Mouse (Mus musculus): ENCODE measurements around the gene 1700042G07Rik. TPM values are rescaled to one million over a fixed set of nuclear protein-coding genes. Genes with fewer than 3 reads are reported as not detected.
"Not testable (repeated sequence)": the region's sequence is repeated elsewhere in the genome, so short reads cannot be mapped to it uniquely, and the experiment has no call there.

The 1700042G07Rik gene
- polyA plus RNA-seq, 1 experiment from 2014 or later, result not detected

GRCm38 (mm10) chr4:116182745-116183144, 9.6 kb downstream of the 1700042G07Rik start:
- 10% methylated on average over 12 of the region's 12 CpGs for whole genome bisulfite sequencing
- Histone ChIP-seq H3K9me3 (no peaks in the 10 kb centered on the region), H3K4me2 (replicated peaks) (peak overlapping the region; percentile 53), H3K9ac (peak overlapping the region; percentile 19; the same call in 1 of the 2 replicates), H3K27me3 (no peaks in the 10 kb centered on the region), H3K4me1 (peaks cover 6% of the 10 kb centered on the region), H3K36me3 (no peaks in the 10 kb centered on the region), H3K4me3 (0 out of 2 replicates have a peak overlapping the region, but pooled peaks have one; percentile 10), H3K27ac (no peak overlapping the region)
- no peak for ATAC-seq (ENCODE audit: low FRiP score, low read depth)

- no peak for ATAC-seq (ENCODE audit: low FRiP score, low read depth)
- WGBS, result 83% methylated on average over 4 of the region's 4 CpGs
Measured at GRCm38 (mm10) chr4:116185083-116185482, 11.9 kb downstream of the 1700042G07Rik start.

GRCm38 (mm10) chr4:116192286-116192835, 19.2 kb downstream of the 1700042G07Rik start:
- Histone ChIP-seq H3K4me2 (replicated peaks) (no peak overlapping the region), H3K4me1 (no peaks in the 10 kb centered on the region), H3K9ac (no peak overlapping the region), H3K36me3 (no peaks in the 10 kb centered on the region), H3K27me3 (no peaks in the 10 kb centered on the region), H3K9me3 (no peaks in the 10 kb centered on the region), H3K4me3 (no peak overlapping the region), H3K27ac (no peak overlapping the region)
- WGBS, result 27% methylated on average over 4 of the region's 4 CpGs
- ATAC-seq (ENCODE audit: low FRiP score, low read depth), result no peak

More at GRCm38 (mm10) chr4:116185083-116185482, 11.9 kb downstream of the 1700042G07Rik start:
- no peak overlapping the region for H3K9ac ChIP-seq
- no peaks in the 10 kb centered on the region for H3K27me3 ChIP-seq
- no peak overlapping the region for H3K27ac ChIP-seq
- peaks cover 6% of the 10 kb centered on the region for H3K4me1 ChIP-seq
- no peaks in the 10 kb centered on the region for H3K36me3 ChIP-seq
- no peaks in the 10 kb centered on the region for H3K9me3 ChIP-seq
- H3K4me3 ChIP-seq, result no peak overlapping the region
- H3K4me2 ChIP-seq (replicated peaks), result no peak overlapping the region

- WGBS, result 65% methylated on average over 9 of the region's 9 CpGs
- Histone ChIP-seq H3K27ac (no peak overlapping the region), H3K9ac (no peak overlapping the region), H3K4me2 (replicated peaks) (no peak overlapping the region), H3K27me3 (no peaks in the 10 kb centered on the region), H3K4me3 (no peak overlapping the region), H3K36me3 (no peaks in the 10 kb centered on the region), H3K9me3 (no peaks in the 10 kb centered on the region), H3K4me1 (no peaks in the 10 kb centered on the region)
- no peak for ATAC-seq (ENCODE audit: low FRiP score, low read depth)
Measured at GRCm38 (mm10) chr4:116193583-116194383, 20.6 kb downstream of the 1700042G07Rik start.

- no peak overlapping the region for H3K27ac ChIP-seq
- no peaks in the 10 kb centered on the region for H3K9me3 ChIP-seq
- H3K4me2 ChIP-seq (replicated peaks), result no peak overlapping the region
- no peak for ATAC-seq (ENCODE audit: low FRiP score, low read depth)
- no peaks in the 10 kb centered on the region for H3K27me3 ChIP-seq
- H3K36me3 ChIP-seq, result no peaks in the 10 kb centered on the region
- H3K9ac ChIP-seq, result no peak overlapping the region
- WGBS, result 83% methylated on average over 2 of the region's 2 CpGs
- no peak overlapping the region for H3K4me3 ChIP-seq
- no peaks in the 10 kb centered on the region for H3K4me1 ChIP-seq
Measured at GRCm38 (mm10) chr4:116198422-116198821, 25.2 kb downstream of the 1700042G07Rik start.

GRCm38 (mm10) chr4:116204422-116204821, 31.2 kb downstream of the 1700042G07Rik start:
- Histone ChIP-seq H3K4me2 (replicated peaks) (no peak overlapping the region), H3K4me3 (no peak overlapping the region), H3K9me3 (no peaks in the 10 kb centered on the region), H3K27me3 (no peaks in the 10 kb centered on the region), H3K27ac (no peak overlapping the region), H3K9ac (no peak overlapping the region), H3K4me1 (0 out of 2 replicates have a peak, but pooled peaks cover 2% of the 10 kb centered on the region), H3K36me3 (no peaks in the 10 kb centered on the region)
- WGBS, result 70% methylated on average over 3 of the region's 3 CpGs
- no peak for ATAC-seq (ENCODE audit: low FRiP score, low read depth)

- Histone ChIP-seq H3K9me3 (no peaks in the 10 kb centered on the region), H3K4me1 (0 out of 2 replicates have a peak, but pooled peaks cover 2% of the 10 kb centered on the region), H3K36me3 (no peaks in the 10 kb centered on the region), H3K9ac (no peak overlapping the region), H3K27me3 (no peaks in the 10 kb centered on the region), H3K27ac (no peak overlapping the region), H3K4me2 (replicated peaks) (no peak overlapping the region), H3K4me3 (no peak overlapping the region)
- no peak for ATAC-seq (ENCODE audit: low FRiP score, low read depth)
- WGBS, result 74% methylated on average over 4 of the region's 4 CpGs
Measured at GRCm38 (mm10) chr4:116206531-116206930, 33.4 kb downstream of the 1700042G07Rik start.

GRCm38 (mm10) chr4:116208891-116209290, 35.7 kb downstream of the 1700042G07Rik start:
- 0 out of 2 replicates have a peak, but pooled peaks cover 2% of the 10 kb centered on the region for H3K4me1 ChIP-seq
- H3K9ac ChIP-seq, result no peak overlapping the region
- 66% methylated on average over 1 of the region's 1 CpGs for WGBS
- H3K9me3 ChIP-seq, result no peaks in the 10 kb centered on the region
- H3K27me3 ChIP-seq, result no peaks in the 10 kb centered on the region
- no peaks in the 10 kb centered on the region for H3K36me3 ChIP-seq
- no peak overlapping the region for H3K27ac ChIP-seq
- no peak overlapping the region for H3K4me3 ChIP-seq
- no peak overlapping the region for H3K4me2 ChIP-seq (replicated peaks)
- ATAC-seq (ENCODE audit: low FRiP score, low read depth), result no peak

GRCm38 (mm10) chr4:116215895-116216605, 42.9 kb downstream of the 1700042G07Rik start:
- 89% methylated on average over 2 of the region's 2 CpGs for WGBS

GRCm38 (mm10) chr4:116217046-116217445, 43.9 kb downstream of the 1700042G07Rik start:
- ATAC-seq (ENCODE audit: low FRiP score, low read depth), result no peak
- H3K27me3 ChIP-seq, result no peaks in the 10 kb centered on the region
- H3K4me3 ChIP-seq, result no peak overlapping the region
- no peak overlapping the region for H3K27ac ChIP-seq
- no peaks in the 10 kb centered on the region for H3K9me3 ChIP-seq
- no peak overlapping the region for H3K4me2 ChIP-seq (replicated peaks)
- H3K4me1 ChIP-seq, result peaks cover 7% of the 10 kb centered on the region
- 41% methylated on average over 2 of the region's 2 CpGs for WGBS
- no peak overlapping the region for H3K9ac ChIP-seq
- H3K36me3 ChIP-seq, result no peaks in the 10 kb centered on the region

More at GRCm38 (mm10) chr4:116215895-116216605, 42.9 kb downstream of the 1700042G07Rik start:
- H3K4me3 ChIP-seq, result no peak overlapping the region
- H3K27me3 ChIP-seq, result no peaks in the 10 kb centered on the region
- H3K4me2 ChIP-seq (replicated peaks), result no peak overlapping the region
- H3K9me3 ChIP-seq, result no peaks in the 10 kb centered on the region
- no peak for ATAC-seq (ENCODE audit: low FRiP score, low read depth)
- H3K27ac ChIP-seq, result no peak overlapping the region
- H3K4me1 ChIP-seq, result peaks cover 7% of the 10 kb centered on the region
- H3K9ac ChIP-seq, result no peak overlapping the region
- no peaks in the 10 kb centered on the region for H3K36me3 ChIP-seq

- not testable (repeated sequence) for H3K9me3 ChIP-seq; H3K4me2 ChIP-seq (replicated peaks); H3K4me3 ChIP-seq; H3K36me3 ChIP-seq; H3K27ac ChIP-seq; H3K4me1 ChIP-seq; H3K9ac ChIP-seq; H3K27me3 ChIP-seq; ATAC-seq (ENCODE audit: low FRiP score, low read depth)
- WGBS, result 60% methylated on average over 1 of the region's 1 CpGs
Measured at GRCm38 (mm10) chr4:116217661-116218060, 44.5 kb downstream of the 1700042G07Rik start.

GRCm38 (mm10) chr4:116219056-116219455, 45.9 kb downstream of the 1700042G07Rik start:
- peaks cover 10% of the 10 kb centered on the region for H3K4me1 ChIP-seq
- no peak overlapping the region for H3K4me2 ChIP-seq (replicated peaks)
- 92% methylated on average over 1 of the region's 1 CpGs for WGBS
- ATAC-seq (ENCODE audit: low FRiP score, low read depth), result no peak
- no peaks in the 10 kb centered on the region for H3K9me3 ChIP-seq
- no peaks in the 10 kb centered on the region for H3K36me3 ChIP-seq
- H3K27ac ChIP-seq, result no peak overlapping the region
- no peaks in the 10 kb centered on the region for H3K27me3 ChIP-seq
- H3K9ac ChIP-seq, result no peak overlapping the region
- no peak overlapping the region for H3K4me3 ChIP-seq

Data from limb, embryonic 13.5 days (tissue).